Mouse (Mus musculus): ENCODE data around the gene Mdfic.

Gene Mdfic

DNA sequence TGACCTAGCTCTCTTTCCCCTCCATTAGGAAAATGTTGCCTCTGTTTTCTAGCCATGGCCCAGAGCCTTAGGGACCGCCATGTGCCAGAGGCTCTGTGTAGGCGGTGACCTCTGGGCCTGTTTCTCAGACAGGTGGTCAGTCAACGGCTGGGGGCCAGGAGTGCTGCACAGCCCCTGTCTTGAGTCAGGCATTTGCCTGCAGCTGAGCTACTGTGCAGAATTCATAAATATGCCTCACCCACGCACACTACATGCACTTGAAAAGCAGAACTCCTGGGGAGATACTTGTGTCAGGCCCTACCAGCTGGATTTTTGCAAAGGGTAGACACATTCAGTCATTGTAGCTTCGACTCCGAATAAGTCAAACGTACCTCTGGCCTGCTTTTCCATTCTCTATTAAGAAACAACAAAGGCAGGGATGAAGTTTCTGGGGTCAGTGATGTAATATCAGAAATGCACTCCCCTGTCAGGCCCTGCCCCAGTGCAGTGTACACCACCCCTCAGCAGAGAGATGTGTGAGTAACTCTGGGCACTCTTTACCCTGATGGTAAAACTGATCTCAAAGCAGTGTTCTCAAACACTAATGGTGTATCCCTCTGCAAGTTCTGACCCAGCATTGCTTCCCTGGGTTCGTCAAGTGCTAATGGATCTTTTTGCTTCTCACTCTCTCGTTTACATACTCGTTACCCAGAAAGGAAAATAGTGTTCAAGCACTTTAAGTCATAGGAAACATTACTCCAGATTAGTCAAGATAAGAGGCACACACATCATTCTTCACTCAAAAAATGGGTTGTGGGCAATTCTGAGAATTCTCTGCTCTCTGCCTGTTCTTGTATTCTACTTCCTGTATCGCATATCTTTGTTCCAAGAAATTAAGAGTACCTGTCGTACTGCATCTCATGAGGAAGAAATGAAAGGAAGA, 72.5 kb downstream of the Mdfic start:
- no peak for DNase-seq (ENCODE audit: low spot score)

- no peak for DNase-seq (ENCODE audit: low spot score)
Measured at GRCm38 (mm10) chr6:15793602-15794345, 73.3 kb downstream of the Mdfic start.

DNA sequence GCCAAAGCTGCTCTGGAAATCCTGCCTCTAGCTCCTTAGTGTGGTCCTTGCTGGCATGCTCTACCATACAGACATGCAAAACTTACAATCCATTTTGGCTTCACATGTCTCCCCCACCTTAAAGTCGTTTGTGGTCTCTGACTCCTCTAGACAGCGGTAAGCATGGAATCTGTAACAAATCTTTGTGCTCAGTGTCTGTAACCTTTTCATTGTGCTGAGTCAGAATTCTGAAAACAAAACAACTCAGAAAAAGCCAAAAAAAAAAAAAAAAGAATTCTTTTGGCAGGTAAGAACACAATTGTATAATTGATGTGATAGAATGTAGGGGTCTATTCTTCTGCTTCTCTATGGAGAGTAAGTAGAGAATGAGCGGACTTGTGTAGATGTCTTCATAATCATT, 74.3 kb downstream of the Mdfic start:
- DNase-seq (ENCODE audit: low spot score): no peak

DNA sequence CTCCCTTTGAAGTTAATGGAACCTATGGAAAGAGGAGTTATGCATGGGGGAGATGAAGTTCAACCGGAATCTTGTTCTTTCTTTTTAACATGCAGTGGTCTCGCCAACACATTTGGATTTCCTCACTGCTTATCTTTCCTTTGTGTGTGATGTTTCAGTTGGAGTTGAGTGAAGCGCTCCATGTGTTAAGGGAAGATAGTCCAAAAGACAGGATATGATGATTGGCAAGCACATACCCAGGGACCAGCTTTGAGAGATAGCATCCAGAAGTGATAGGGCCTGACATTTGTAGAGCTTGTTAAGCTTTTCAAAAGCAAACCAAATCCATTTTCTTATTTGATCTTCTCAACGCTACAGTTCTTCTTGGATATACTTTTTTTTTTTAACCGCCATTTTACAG, 86.9 kb downstream of the Mdfic start:
- DNase-seq (ENCODE audit: low spot score): no peak

- no peak for DNase-seq (ENCODE audit: low spot score)
Measured at GRCm38 (mm10) chr6:15825236-15825635, 104.8 kb downstream of the Mdfic start.

GRCm38 (mm10) chr6:15829812-15830211, 109.4 kb downstream of the Mdfic start:
- DNase-seq (ENCODE audit: low spot score): no peak

DNA sequence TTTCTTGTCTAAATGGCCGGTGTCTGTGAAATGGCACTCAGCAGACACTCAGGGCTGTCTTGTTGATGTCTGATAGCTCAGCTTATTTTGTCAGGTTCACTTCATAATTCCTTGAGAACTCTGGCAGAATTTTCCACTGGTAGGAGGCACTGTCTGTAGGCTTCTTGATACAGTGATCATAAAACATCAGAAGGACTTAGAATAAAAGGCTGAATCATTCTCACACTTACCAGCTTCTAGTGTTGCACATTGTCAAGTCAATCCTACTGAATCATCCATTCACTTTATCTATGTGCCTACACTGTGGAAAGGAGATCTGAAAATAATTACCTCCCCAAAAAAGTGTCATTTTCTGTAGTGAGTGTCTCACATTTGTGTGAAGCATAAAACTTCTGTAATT, 110.2 kb downstream of the Mdfic start:
- DNase-seq (ENCODE audit: low spot score): no peak

- no peak for DNase-seq (ENCODE audit: low spot score)
Measured at GRCm38 (mm10) chr6:15837695-15838094, 117.2 kb downstream of the Mdfic start.

- no peak for DNase-seq (ENCODE audit: low spot score)
Measured at GRCm38 (mm10) chr6:15839831-15840230, 119.4 kb downstream of the Mdfic start.

- no peak for DNase-seq (ENCODE audit: low spot score)
Measured at GRCm38 (mm10) chr6:15840429-15840828, 120.0 kb downstream of the Mdfic start.

GRCm38 (mm10) chr6:15841476-15842209, 121.2 kb downstream of the Mdfic start:
- DNase-seq (ENCODE audit: low spot score): no peak

DNA sequence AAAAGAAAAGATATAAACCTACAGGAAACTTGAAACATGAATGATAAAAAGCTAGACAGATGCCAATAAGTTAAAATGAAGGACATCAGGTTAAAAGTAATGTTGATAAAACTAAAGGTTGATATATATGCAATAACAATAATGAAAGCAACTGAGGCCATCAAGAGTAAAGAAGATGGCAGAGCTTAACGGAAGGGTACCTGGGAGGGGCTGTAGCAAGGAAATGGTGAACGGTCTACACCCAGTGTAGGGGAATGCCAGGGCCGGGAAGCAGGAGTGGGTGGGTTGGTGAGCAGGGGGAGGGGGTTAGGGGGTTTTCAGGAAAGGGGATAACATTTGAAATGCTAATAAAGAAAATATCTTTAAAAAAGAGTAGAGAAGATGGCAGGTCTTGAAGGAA, 122.8 kb downstream of the Mdfic start:
- DNase-seq (ENCODE audit: low spot score): no peak

DNA sequence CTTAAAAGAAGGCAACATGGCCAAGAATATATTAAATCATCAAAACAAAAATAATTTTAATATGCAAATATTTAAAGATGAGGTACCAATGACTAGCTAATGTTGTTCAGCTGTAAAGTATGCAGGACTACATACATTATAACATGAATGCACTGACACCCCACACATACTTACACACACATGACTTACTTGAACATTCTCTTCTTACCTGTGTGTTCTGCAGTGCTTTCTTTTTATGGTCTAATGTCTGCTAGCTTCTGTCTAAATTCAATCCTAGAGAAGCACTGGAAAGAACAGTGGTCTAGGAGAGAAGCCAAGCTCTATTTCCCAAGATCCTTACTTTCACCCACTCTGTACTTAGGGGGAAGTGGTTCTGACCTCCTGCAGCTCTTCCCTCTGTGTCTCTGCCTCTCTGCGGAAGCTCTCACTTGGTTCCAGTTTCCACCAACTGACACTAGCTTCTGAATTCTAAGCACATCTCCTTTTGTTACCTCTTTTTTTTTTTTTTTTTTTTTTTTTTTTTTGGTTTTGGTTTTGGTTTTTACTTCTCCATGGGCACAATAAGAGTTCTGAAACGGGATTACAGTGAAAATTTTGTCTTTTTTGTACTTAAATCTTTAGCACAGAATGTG, 125.4 kb downstream of the Mdfic start:
- no peak for DNase-seq (ENCODE audit: low spot score)

Measured in testis, postnatal 14 days (tissue).